Comparison of ENCODE assay signal across 11 mouse cellular contexts in the genomic region with DNA sequence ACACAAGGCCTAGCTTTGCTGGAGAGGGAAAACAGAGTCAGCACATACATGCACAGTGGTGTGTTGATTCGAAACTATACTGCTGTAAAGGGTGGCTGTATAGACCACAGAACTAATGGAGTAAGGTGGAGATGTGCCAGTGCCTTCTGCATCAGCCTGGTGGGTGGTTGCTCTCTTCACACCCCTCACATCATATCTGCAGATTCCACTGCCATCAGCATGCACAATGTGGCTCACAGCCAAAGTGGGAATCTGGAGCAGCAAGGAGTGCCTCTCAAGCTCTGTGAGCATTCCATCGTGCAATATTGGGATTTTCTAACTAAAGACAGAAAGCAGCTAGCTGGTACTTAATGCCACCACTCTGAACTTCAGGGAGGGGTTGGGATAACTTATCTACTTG.
A peak's percentile ranks its signal among the peaks of the same experiment; 100 is the strongest.
DNase-seq lines count a peak whose midpoint lies in the region; ATAC-seq and TF ChIP-seq lines count a peak whose summit lies in the region.
"Had no signal": no experiment of that assay in that cellular context is flagged by ENCODE, and none has a peak within 500 bp of the region (broad histone marks: within the 10 kb centered on the region; RNA-seq: fewer than 3 reads in every experiment).

No protein-coding gene starts in this region.

- no peak overlapping the region for H3K27ac ChIP-seq in midbrain, embryonic 16.5 days (ENCODE audit: low read length)
- H3K27ac ChIP-seq in midbrain, embryonic 14.5 days (replicated peaks; ENCODE audit: low read depth, low read length): no peak overlapping the region
- H3K27ac ChIP-seq in intestine, postnatal 0 days (ENCODE audit: low read depth, low read length): no peak overlapping the region
- H3K27ac ChIP-seq: kidney, embryonic 15.5 days; neural tube, embryonic 12.5 days had no signal

- H3K4me2 ChIP-seq in midbrain, embryonic 16.5 days (ENCODE audit: low read length): no peak overlapping the region
- no peak overlapping the region for H3K4me2 ChIP-seq in midbrain, embryonic 14.5 days (ENCODE audit: low read length)
- no peak overlapping the region for H3K4me2 ChIP-seq in intestine, postnatal 0 days (replicated peaks; ENCODE audit: low read depth)
- H3K4me2 ChIP-seq: kidney, embryonic 15.5 days; neural tube, embryonic 12.5 days had no signal

- peak; percentile 48; the same call in 1 of the 2 replicates for ATAC-seq in midbrain, embryonic 16.5 days
- ATAC-seq in midbrain, embryonic 14.5 days (ENCODE audit: low FRiP score, low TSS enrichment): no peak
- ATAC-seq in intestine, postnatal 0 days: no peak

- no peaks in the 10 kb centered on the region for H3K4me1 ChIP-seq in midbrain, embryonic 16.5 days (ENCODE audit: control insufficient read depth, insufficient read depth, low read length)
- no peaks in the 10 kb centered on the region for H3K4me1 ChIP-seq in midbrain, embryonic 14.5 days (ENCODE audit: control insufficient read depth, insufficient read depth, low read length)
- no peaks in the 10 kb centered on the region for H3K4me1 ChIP-seq in intestine, postnatal 0 days (replicated peaks; ENCODE audit: control insufficient read depth, insufficient read depth, low read length)
- H3K4me1 ChIP-seq: kidney, embryonic 15.5 days; megakaryocyte, embryonic 14.5 days; neural tube, embryonic 12.5 days had no signal

- no peak overlapping the region for H3K4me3 ChIP-seq in midbrain, embryonic 16.5 days (ENCODE audit: low read depth, low read length)
- H3K4me3 ChIP-seq in midbrain, embryonic 14.5 days (replicated peaks; ENCODE audit: low read depth, low read length): no peak overlapping the region
- H3K4me3 ChIP-seq in intestine, postnatal 0 days (ENCODE audit: low read depth, low read length): no peak overlapping the region
- H3K4me3 ChIP-seq: kidney, embryonic 15.5 days; megakaryocyte, embryonic 14.5 days; neural tube, embryonic 12.5 days had no signal

- WGBS in midbrain, embryonic 16.5 days: 70% methylated on average over 2 of the region's 2 CpGs
- 72% methylated on average over 2 of the region's 2 CpGs for WGBS in midbrain, embryonic 14.5 days
- WGBS in intestine, postnatal 0 days: 50% methylated on average over 2 of the region's 2 CpGs

- DNase-seq in midbrain, embryonic 14.5 days: no peak
- peak; percentile 32 to 39 for DNase-seq in frontal cortex, postnatal 14 days (ENCODE audit: low spot score in 2 of 2)
- peak; percentile 21 for DNase-seq in left cerebral cortex, adult 11 months (ENCODE audit: low spot score)
- no peak for DNase-seq in urinary bladder, postnatal 14 days (ENCODE audit: low spot score)
- DNase-seq in lung, postnatal 10 days: no peak

- H3K36me3 ChIP-seq in midbrain, embryonic 16.5 days (ENCODE audit: control insufficient read depth, insufficient read depth, low read length): no peaks in the 10 kb centered on the region
- H3K36me3 ChIP-seq in midbrain, embryonic 14.5 days (ENCODE audit: control insufficient read depth, insufficient read depth, low read length): no peaks in the 10 kb centered on the region
- no peaks in the 10 kb centered on the region for H3K36me3 ChIP-seq in intestine, postnatal 0 days (ENCODE audit: control insufficient read depth, insufficient read depth)
- H3K36me3 ChIP-seq: G1E; kidney, embryonic 15.5 days; neural tube, embryonic 12.5 days had no signal

- no peaks in the 10 kb centered on the region for H3K27me3 ChIP-seq in midbrain, embryonic 16.5 days (ENCODE audit: control insufficient read depth, insufficient read depth, low read depth, low read length)
- H3K27me3 ChIP-seq in midbrain, embryonic 14.5 days (ENCODE audit: control insufficient read depth, insufficient read depth, low read length): no peaks in the 10 kb centered on the region
- H3K27me3 ChIP-seq in intestine, postnatal 0 days (replicated peaks; ENCODE audit: control insufficient read depth, insufficient read depth, low read length): no peaks in the 10 kb centered on the region
- H3K27me3 ChIP-seq: kidney, embryonic 15.5 days; megakaryocyte, embryonic 14.5 days; neural tube, embryonic 12.5 days had no signal

- TF ChIP-seq CTCF in intestine, postnatal 0 days (IDR thresholded peaks at IDR 0.05; ENCODE audit: low read depth): no peak

- no peak overlapping the region for H3K9ac ChIP-seq in midbrain, embryonic 16.5 days (ENCODE audit: low read depth, low read length)
- H3K9ac ChIP-seq in midbrain, embryonic 14.5 days (replicated peaks; ENCODE audit: low read length): no peak overlapping the region
- H3K9ac ChIP-seq in intestine, postnatal 0 days (ENCODE audit: low read depth, low read length): no peak overlapping the region
- H3K9ac ChIP-seq: kidney, embryonic 15.5 days; neural tube, embryonic 12.5 days had no signal

- no peaks in the 10 kb centered on the region for H3K9me3 ChIP-seq in midbrain, embryonic 16.5 days (replicated peaks; ENCODE audit: control insufficient read depth, low read length, poor library complexity, severe bottlenecking)
- no peaks in the 10 kb centered on the region for H3K9me3 ChIP-seq in midbrain, embryonic 14.5 days (ENCODE audit: control insufficient read depth, low read length)
- H3K9me3 ChIP-seq in intestine, postnatal 0 days (ENCODE audit: control insufficient read depth): no peaks in the 10 kb centered on the region
- H3K9me3 ChIP-seq: G1E; kidney, embryonic 15.5 days; megakaryocyte, embryonic 14.5 days; neural tube, embryonic 12.5 days had no signal

Comparison
In these comparisons a context has a peak if more than half of its experiments do, and no peak if none do; other contexts are left out.
1. DNase-seq: peak in frontal cortex, postnatal 14 days (2 of 2) and left cerebral cortex, adult 11 months (single experiment); none in midbrain, embryonic 14.5 days (single experiment), urinary bladder, postnatal 14 days (single experiment) and lung, postnatal 10 days (single experiment).